Mouse (Mus musculus) stomach, embryonic 16.5 days (tissue): ENCODE measurements around the gene Map3k14. TPM values are rescaled to one million over a fixed set of nuclear protein-coding genes. Genes with fewer than 3 reads are reported as not detected.

Source experiments
- ATAC-seq: fragments of 200-750 bp; cut with Nextera tagmentation; 2 replicates; pipeline ENCODE4 v1.8.0; 2017; ENCODE audit warnings: moderate number of reproducible peaks, moderate TSS enrichment; ENCODE audit not compliant: insufficient read depth, low FRiP score
- H3K27ac ChIP-seq: fragments of 300-500 bp; sonication (generic); 2 replicates; pipeline ENCODE4 v1.5.1; 2014; ENCODE audit warnings: low read length
- H3K27me3 ChIP-seq: fragments of 300-500 bp; sonication (generic); 2 replicates; pipeline ENCODE4 v1.6.1; 2014; ENCODE audit warnings: low read length, control low read depth, mixed read lengths; ENCODE audit not compliant: control insufficient read depth, insufficient read depth
- H3K36me3 ChIP-seq: fragments of 300-500 bp; sonication (generic); 2 replicates; pipeline ENCODE4 v1.6.1; 2014; ENCODE audit warnings: low read length; ENCODE audit not compliant: control insufficient read depth, insufficient read depth
- H3K4me1 ChIP-seq: fragments of 300-500 bp; sonication (generic); 2 replicates; pipeline ENCODE4 v1.6.1; 2014; ENCODE audit warnings: low read length, control low read depth, mixed read lengths; ENCODE audit not compliant: control insufficient read depth, insufficient read depth
- H3K4me2 ChIP-seq: fragments of 300-500 bp; sonication (generic); 2 replicates; pipeline ENCODE4 v1.6.1; 2014; ENCODE audit warnings: low read depth, low read length, mixed read lengths
- H3K4me3 ChIP-seq: fragments of 300-500 bp; sonication (generic); replicated peaks from 2 replicates; pipeline ENCODE4 v1.5.1; 2014; ENCODE audit warnings: mild to moderate bottlenecking, low read length
- H3K9ac ChIP-seq: fragments of 300-500 bp; sonication (generic); 2 replicates; pipeline ENCODE4 v1.6.1; 2014; ENCODE audit warnings: low read length
- H3K9me3 ChIP-seq: fragments of 300-500 bp; sonication (generic); replicated peaks from 2 replicates; pipeline ENCODE4 v1.6.1; 2016; ENCODE audit warnings: low read length, control low read depth; ENCODE audit not compliant: control insufficient read depth
- WGBS: fragments of 180-500 bp; shearing (Covaris S2); extraction: QIAGEN DNeasy Blood & Tissue Kit; methylation state at CpG from one replicate; pipeline ENCODE4 v1.1.7; 2014; 5-methylcytosine and 5-hydroxymethylcytosine counted together
- polyA plus RNA-seq: library from polyadenylated mRNA; unstranded; fragments of >200 nt; fragmentation: Nextera tagmentation; extraction: Ambion mirVana; gene quantifications from 2 replicates; pipeline ENCODE4 v1.2.1, GENCODE M21; 2015

Map3k14 gene
- 4.2 and 4.9 TPM in 2 replicates for polyA plus RNA-seq

- Histone ChIP-seq H3K4me3 (peak within 1 kb of the TSS; percentile 76), H3K27me3 (no peaks in the 10 kb centered on the region), H3K9ac (peak within 1 kb of the TSS; percentile 88), H3K4me1 (peaks cover 35% of the 10 kb centered on the region), H3K4me2 (peak within 1 kb of the TSS; percentile 82), H3K27ac (peak within 1 kb of the TSS; percentile 83), H3K36me3 (no peaks in the 10 kb centered on the region), H3K9me3 (no peaks in the 10 kb centered on the region)
- under 1% methylated on average over 55 of the region's 55 CpGs for WGBS
- ATAC-seq: peak; percentile 98
Measured at GRCm38 (mm10) chr11:103267346-103268219, at the start of gene Map3k14. Gene Map3k14, minus strand, starts transcription at chr11:103267472.

GRCm38 (mm10) chr11:103315379-103315778 is 48.1 kb upstream of the Map3k14 start:
- Histone ChIP-seq H3K36me3 (no peaks in the 10 kb centered on the region), H3K9ac (no peak overlapping the region), H3K4me2 (no peak overlapping the region), H3K27ac (no peak overlapping the region), H3K4me3 (no peak overlapping the region), H3K4me1 (peaks cover 8% of the 10 kb centered on the region), H3K27me3 (no peaks in the 10 kb centered on the region), H3K9me3 (no peaks in the 10 kb centered on the region)
- WGBS: 62% methylated on average over 5 of the region's 5 CpGs
- ATAC-seq: no peak

GRCm38 (mm10) chr11:103314736-103315374 is 47.6 kb upstream of the Map3k14 start:
- no peak for ATAC-seq
- Histone ChIP-seq H3K9ac (no peak overlapping the region), H3K4me1 (peaks cover 8% of the 10 kb centered on the region), H3K36me3 (no peaks in the 10 kb centered on the region), H3K4me3 (no peak overlapping the region), H3K27me3 (no peaks in the 10 kb centered on the region), H3K9me3 (no peaks in the 10 kb centered on the region), H3K27ac (no peak overlapping the region), H3K4me2 (no peak overlapping the region)
- 55% methylated on average over 10 of the region's 10 CpGs for WGBS

GRCm38 (mm10) chr11:103313542-103313941 is 46.3 kb upstream of the Map3k14 start:
- no peak for ATAC-seq
- WGBS: 72% methylated on average over 6 of the region's 6 CpGs

GRCm38 (mm10) chr11:103312655-103313255 is 45.5 kb upstream of the Map3k14 start:
- Histone ChIP-seq H3K9ac (no peak overlapping the region), H3K27ac (no peak overlapping the region), H3K9me3 (no peaks in the 10 kb centered on the region), H3K4me2 (no peak overlapping the region; the same call in 1 of the 2 replicates), H3K27me3 (no peaks in the 10 kb centered on the region), H3K4me1 (peaks cover 8% of the 10 kb centered on the region), H3K36me3 (no peaks in the 10 kb centered on the region), H3K4me3 (no peak overlapping the region)
- 63% methylated on average over 8 of the region's 8 CpGs for WGBS
- ATAC-seq: no peak

More at GRCm38 (mm10) chr11:103313542-103313941, 46.3 kb upstream of the Map3k14 start:
- peaks cover 8% of the 10 kb centered on the region for H3K4me1 ChIP-seq
- H3K27me3 ChIP-seq: no peaks in the 10 kb centered on the region
- H3K4me3 ChIP-seq: no peak overlapping the region
- no peak overlapping the region for H3K4me2 ChIP-seq
- no peak overlapping the region for H3K27ac ChIP-seq
- no peak overlapping the region for H3K9ac ChIP-seq
- H3K9me3 ChIP-seq: no peaks in the 10 kb centered on the region
- H3K36me3 ChIP-seq: no peaks in the 10 kb centered on the region

- no peaks in the 10 kb centered on the region for H3K36me3 ChIP-seq
- no peaks in the 10 kb centered on the region for H3K9me3 ChIP-seq
- H3K4me3 ChIP-seq: peak overlapping the region; percentile 39
- peak overlapping the region; percentile 73 for H3K27ac ChIP-seq
- peak; percentile 84; the same call in 1 of the 2 replicates for ATAC-seq
- H3K27me3 ChIP-seq: no peaks in the 10 kb centered on the region
- H3K4me1 ChIP-seq: peaks cover 8% of the 10 kb centered on the region
- H3K4me2 ChIP-seq: peak overlapping the region; percentile 73
- 2% methylated on average over 30 of the region's 30 CpGs for WGBS
- peak overlapping the region; percentile 71 for H3K9ac ChIP-seq
Measured at GRCm38 (mm10) chr11:103311960-103312611, 44.8 kb upstream of the Map3k14 start.

- Histone ChIP-seq H3K4me1 (peaks cover 8% of the 10 kb centered on the region), H3K27ac (no peak overlapping the region), H3K4me2 (no peak overlapping the region), H3K9me3 (no peaks in the 10 kb centered on the region), H3K9ac (no peak overlapping the region), H3K36me3 (no peaks in the 10 kb centered on the region), H3K4me3 (no peak overlapping the region), H3K27me3 (no peaks in the 10 kb centered on the region)
- WGBS: 65% methylated on average over 10 of the region's 10 CpGs
- ATAC-seq: no peak
Measured at GRCm38 (mm10) chr11:103309956-103310574, 42.8 kb upstream of the Map3k14 start.

- Histone ChIP-seq H3K4me1 (peaks cover 8% of the 10 kb centered on the region), H3K36me3 (no peaks in the 10 kb centered on the region), H3K9me3 (no peaks in the 10 kb centered on the region), H3K9ac (no peak overlapping the region), H3K4me2 (no peak overlapping the region), H3K4me3 (no peak overlapping the region), H3K27me3 (no peaks in the 10 kb centered on the region), H3K27ac (no peak overlapping the region)
- no peak for ATAC-seq
- 42% methylated on average over 8 of the region's 8 CpGs for WGBS
Measured at GRCm38 (mm10) chr11:103307910-103308309, 40.6 kb upstream of the Map3k14 start.
